Mouse (Mus musculus) brain, embryonic 14.5 days (tissue): Measurements from ENCODE around the gene Enpp3.

Source experiments
- CTCF ChIP-seq: fragments of 200-500 bp; IDR thresholded peaks from 2 replicates; pipeline ENCODE4 v1.5.1; 2012; ENCODE audit warnings: inconsistent platforms, mild to moderate bottlenecking, moderate library complexity, borderline replicate concordance; ENCODE audit not compliant: insufficient read depth, insufficient read length; ENCODE audit errors: extremely low read depth
- POLR2A ChIP-seq: fragments of 200-500 bp; IDR thresholded peaks from 2 replicates; pipeline ENCODE4 v1.6.1; 2012; ENCODE audit warnings: mild to moderate bottlenecking, inconsistent platforms, borderline replicate concordance; ENCODE audit not compliant: poor library complexity, insufficient read depth, insufficient read length, severe bottlenecking; ENCODE audit errors: extremely low read depth

DNA sequence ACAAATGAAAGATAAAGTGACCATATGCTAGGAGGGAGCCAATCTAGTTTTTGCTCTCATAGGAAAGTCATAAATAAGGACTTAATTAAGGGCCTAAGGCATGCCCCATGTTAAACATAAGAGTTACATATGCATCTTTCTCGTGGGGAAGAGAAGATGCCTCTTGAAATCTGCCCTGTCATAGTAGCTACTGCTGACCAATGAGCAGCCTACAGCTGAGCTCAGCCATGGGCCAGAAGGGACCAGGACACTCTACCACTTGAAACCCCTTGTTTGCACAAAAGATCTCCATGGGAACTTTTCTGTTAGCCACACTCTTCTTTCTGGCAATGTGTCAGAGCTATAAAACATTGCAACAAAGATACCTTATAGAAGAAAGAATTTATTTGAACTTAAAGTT, 19.4 kb downstream of the Enpp3 start:
- no peak for TF ChIP-seq CTCF
- no peak for TF ChIP-seq POLR2A
